8 mouse cellular contexts compared by ENCODE assay signal in genomic region chr5:32745705-32746655, GRCm38 (mm10). TPM values are rescaled to one million over a fixed set of nuclear protein-coding genes. Genes with fewer than 3 reads are reported as not detected.
DNase-seq lines count a peak whose midpoint lies in the region; ATAC-seq lines count a peak whose summit lies in the region.

No protein-coding gene starts in this region.

- H3K4me1 ChIP-seq in forebrain, embryonic 13.5 days = peaks cover 23% of the 10 kb centered on the region
- H3K4me1 ChIP-seq in heart, embryonic 16.5 days (ENCODE audit: control insufficient read depth, insufficient read depth, low read length) = peaks cover 11% of the 10 kb centered on the region
- peaks cover 30% of the 10 kb centered on the region for H3K4me1 ChIP-seq in liver, embryonic 16.5 days (ENCODE audit: control insufficient read depth, low read depth, low read length)
- peaks cover 5% of the 10 kb centered on the region; the same call in 1 of the 2 replicates for H3K4me1 ChIP-seq in neural tube, embryonic 11.5 days (ENCODE audit: control insufficient read depth, insufficient read depth, low read length)
- H3K4me1 ChIP-seq in stomach, embryonic 14.5 days (ENCODE audit: control insufficient read depth, insufficient read depth, low read length) = peaks cover 21% of the 10 kb centered on the region

- no peaks in the 10 kb centered on the region for H3K36me3 ChIP-seq in forebrain, embryonic 13.5 days (ENCODE audit: poor library complexity, severe bottlenecking)
- no peaks in the 10 kb centered on the region for H3K36me3 ChIP-seq in heart, embryonic 16.5 days (ENCODE audit: control insufficient read depth, insufficient read depth)
- H3K36me3 ChIP-seq in liver, embryonic 16.5 days (ENCODE audit: control insufficient read depth, insufficient read depth) = no peaks in the 10 kb centered on the region
- H3K36me3 ChIP-seq in neural tube, embryonic 11.5 days (ENCODE audit: control insufficient read depth, insufficient read depth, low read length) = no peaks in the 10 kb centered on the region
- no peaks in the 10 kb centered on the region for H3K36me3 ChIP-seq in stomach, embryonic 14.5 days (ENCODE audit: control insufficient read depth, insufficient read depth, low read length)

- H3K4me2 ChIP-seq in forebrain, embryonic 13.5 days = peak overlapping the region; percentile 40
- peak overlapping the region; percentile 66 for H3K4me2 ChIP-seq in heart, embryonic 16.5 days (ENCODE audit: low read depth, low read length)
- H3K4me2 ChIP-seq in liver, embryonic 16.5 days (ENCODE audit: low read depth, low read length) = peak overlapping the region; percentile 58
- H3K4me2 ChIP-seq in neural tube, embryonic 11.5 days (ENCODE audit: low read depth) = peak overlapping the region; percentile 27
- H3K4me2 ChIP-seq in stomach, embryonic 14.5 days (replicated peaks; ENCODE audit: low read depth, low read length) = peak overlapping the region; percentile 50

- no peak overlapping the region for H3K4me3 ChIP-seq in forebrain, embryonic 13.5 days
- H3K4me3 ChIP-seq in heart, embryonic 16.5 days (ENCODE audit: low read length) = peak overlapping the region; percentile 52
- H3K4me3 ChIP-seq in liver, embryonic 16.5 days (ENCODE audit: low read depth, low read length) = peak overlapping the region; percentile 55
- peak overlapping the region; percentile 26 for H3K4me3 ChIP-seq in neural tube, embryonic 11.5 days (ENCODE audit: low read depth, low read length)
- peak overlapping the region; percentile 34 for H3K4me3 ChIP-seq in stomach, embryonic 14.5 days (ENCODE audit: low read depth, low read length)

- H3K9ac ChIP-seq in forebrain, embryonic 13.5 days = no peak overlapping the region
- H3K9ac ChIP-seq in heart, embryonic 16.5 days (ENCODE audit: low read length) = peak overlapping the region; percentile 71
- H3K9ac ChIP-seq in liver, embryonic 16.5 days (ENCODE audit: low read depth, low read length) = peak overlapping the region; percentile 28; the same call in 1 of the 2 replicates
- H3K9ac ChIP-seq in neural tube, embryonic 11.5 days (ENCODE audit: low read length) = peak overlapping the region; percentile 26
- H3K9ac ChIP-seq in stomach, embryonic 14.5 days (replicated peaks; ENCODE audit: low read depth, low read length) = peak overlapping the region; percentile 18; the same call in 1 of the 2 replicates

- H3K27ac ChIP-seq in forebrain, embryonic 13.5 days = no peak overlapping the region
- H3K27ac ChIP-seq in heart, embryonic 16.5 days (ENCODE audit: low read length) = peak overlapping the region; percentile 92
- H3K27ac ChIP-seq in liver, embryonic 16.5 days (ENCODE audit: low read length) = peak overlapping the region; percentile 72
- H3K27ac ChIP-seq in neural tube, embryonic 11.5 days (ENCODE audit: low read depth, low read length) = no peak overlapping the region
- H3K27ac ChIP-seq in stomach, embryonic 14.5 days (ENCODE audit: low read length) = peak overlapping the region; percentile 79

- 13% methylated on average over 10 of the region's 10 CpGs for WGBS in forebrain, embryonic 13.5 days
- 5% methylated on average over 8 of the region's 10 CpGs for WGBS in heart, embryonic 16.5 days
- 4% methylated on average over 9 of the region's 10 CpGs for WGBS in liver, embryonic 16.5 days (ENCODE audit: insufficient replicate concordance)
- WGBS in neural tube, embryonic 11.5 days = 5% methylated on average over 9 of the region's 10 CpGs
- WGBS in stomach, embryonic 14.5 days = 2% methylated on average over 6 of the region's 10 CpGs

- H3K27me3 ChIP-seq in forebrain, embryonic 13.5 days = no peaks in the 10 kb centered on the region
- no peaks in the 10 kb centered on the region for H3K27me3 ChIP-seq in heart, embryonic 16.5 days (ENCODE audit: control insufficient read depth, insufficient read depth, low read length)
- H3K27me3 ChIP-seq in liver, embryonic 16.5 days (ENCODE audit: control insufficient read depth, insufficient read depth, low read depth, low read length) = no peaks in the 10 kb centered on the region
- no peaks in the 10 kb centered on the region for H3K27me3 ChIP-seq in neural tube, embryonic 11.5 days (ENCODE audit: control insufficient read depth, insufficient read depth, low read length)
- no peaks in the 10 kb centered on the region for H3K27me3 ChIP-seq in stomach, embryonic 14.5 days (ENCODE audit: control insufficient read depth, insufficient read depth, low read length)

- ATAC-seq in forebrain, embryonic 13.5 days = peak; percentile 25
- peak; percentile 91 for ATAC-seq in heart, embryonic 16.5 days (replicated peaks; ENCODE audit: extremely low read depth, insufficient read depth, low FRiP score)
- peak; percentile 89 for ATAC-seq in liver, embryonic 16.5 days (ENCODE audit: low read depth)
- ATAC-seq in neural tube, embryonic 11.5 days (ENCODE audit: insufficient read depth, low FRiP score, low TSS enrichment) = no peak; the same call in 1 of the 2 replicates
- ATAC-seq in stomach, embryonic 14.5 days (ENCODE audit: insufficient number of reproducible peaks, insufficient read depth, low FRiP score, low read depth) = peak; percentile 89

- H3K9me3 ChIP-seq in forebrain, embryonic 13.5 days (replicated peaks) = no peaks in the 10 kb centered on the region
- no peaks in the 10 kb centered on the region for H3K9me3 ChIP-seq in heart, embryonic 16.5 days (replicated peaks; ENCODE audit: control insufficient read depth, low read length)
- no peaks in the 10 kb centered on the region for H3K9me3 ChIP-seq in liver, embryonic 16.5 days (replicated peaks; ENCODE audit: control insufficient read depth, low read length)
- no peaks in the 10 kb centered on the region for H3K9me3 ChIP-seq in neural tube, embryonic 11.5 days (ENCODE audit: control insufficient read depth, low read length)
- no peaks in the 10 kb centered on the region for H3K9me3 ChIP-seq in stomach, embryonic 14.5 days (ENCODE audit: control insufficient read depth, low read depth, low read length)

- DNase-seq in 416B (ENCODE audit: low read depth) = peak; percentile 93
- DNase-seq in adrenal gland, postnatal 4 days (ENCODE audit: low spot score in 2 of 2) = peak; percentile 31 to 68
- peak; percentile 83 to 85 for DNase-seq in kidney, postnatal 36 days
- DNase-seq in neural tube, embryonic 11.5 days (ENCODE audit: low spot score) = peak; percentile 57

RNA-seq across cellular contexts. Expression of gene Pisd, which starts 39.5 kb away (rescaled TPM):
- total RNA-seq in adrenal gland, postnatal 4 days (2021) = 10 to 100 TPM; 61.1 to 64.6 TPM
- 76.6 and 85.5 TPM in 2 replicates for polyA plus RNA-seq in forebrain, embryonic 13.5 days (2015; fragmentation: Nextera tagmentation; extraction: Ambion mirVana)
- 53.2 and 54.1 TPM in 2 replicates for polyA plus RNA-seq in heart, embryonic 16.5 days (2015; fragmentation: Nextera tagmentation; extraction: Ambion mirVana)
- 33.4 and 34.5 TPM in 2 replicates for polyA plus RNA-seq in liver, embryonic 16.5 days (2015; fragmentation: Nextera tagmentation; extraction: Ambion mirVana)
- polyA plus RNA-seq in neural tube, embryonic 11.5 days (2014; fragmentation: Nextera tagmentation; extraction: Ambion mirVana) = 72.1 and 78.3 TPM in 2 replicates
- polyA plus RNA-seq in stomach, embryonic 14.5 days (2014; fragmentation: Nextera tagmentation; extraction: Ambion mirVana) = 78.7 and 81.7 TPM in 2 replicates

Comparison
In these comparisons a context has a peak if more than half of its experiments do, and no peak if none do; other contexts are left out.
1. H3K27ac ChIP-seq: peak in heart, embryonic 16.5 days (single experiment), liver, embryonic 16.5 days (single experiment) and stomach, embryonic 14.5 days (single experiment); none in forebrain, embryonic 13.5 days (single experiment) and neural tube, embryonic 11.5 days (single experiment).
2. Peak in every context shown above with its lines, with median percentiles within 50 percentile points of each other: DNase-seq and H3K4me2 ChIP-seq.